Mouse (Mus musculus): ENCODE results near the gene Zc3h13.

Gene Zc3h13

DNA sequence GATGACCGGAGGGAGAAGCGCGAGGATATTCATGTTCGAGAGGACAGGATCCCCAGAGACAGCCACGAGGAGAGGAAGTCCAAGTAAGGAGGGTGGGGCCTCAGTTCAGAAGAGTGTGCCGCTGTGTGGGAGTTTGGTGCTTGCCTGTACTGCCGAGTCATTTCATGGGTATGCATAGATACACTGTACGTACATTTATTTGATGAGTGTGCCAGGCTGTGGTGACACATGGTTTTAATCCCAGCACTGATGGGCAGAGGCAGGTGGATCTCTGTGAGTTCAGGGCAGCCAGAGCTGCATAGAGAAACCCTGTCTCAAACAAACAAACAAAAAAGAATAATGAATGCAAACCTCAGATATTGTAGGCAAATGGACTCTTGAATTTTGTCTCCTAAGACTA is 43.9 kb downstream of the Zc3h13 start:
- DNase-seq = no peak

DNA sequence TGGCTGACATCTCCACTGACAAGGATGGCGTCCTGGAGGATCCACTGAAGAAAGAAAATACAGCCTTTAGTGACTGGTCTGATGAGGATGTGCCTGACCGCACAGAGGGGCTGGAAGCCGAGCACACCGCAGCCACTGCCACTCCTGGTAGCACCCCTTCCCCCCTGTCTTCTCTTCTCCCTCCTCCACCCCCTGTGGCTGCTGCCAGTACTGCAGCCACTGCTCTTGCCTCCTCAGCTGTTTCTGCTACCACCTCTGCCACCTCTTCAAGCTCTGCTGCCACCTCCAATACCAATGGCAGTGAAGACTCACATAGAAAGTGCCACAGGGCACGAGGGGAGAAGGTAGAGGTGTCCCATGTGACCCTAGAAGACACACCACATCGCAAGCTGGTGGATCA is 46.4 kb downstream of the Zc3h13 start:
- DNase-seq = peak; percentile 13 to 41

DNA sequence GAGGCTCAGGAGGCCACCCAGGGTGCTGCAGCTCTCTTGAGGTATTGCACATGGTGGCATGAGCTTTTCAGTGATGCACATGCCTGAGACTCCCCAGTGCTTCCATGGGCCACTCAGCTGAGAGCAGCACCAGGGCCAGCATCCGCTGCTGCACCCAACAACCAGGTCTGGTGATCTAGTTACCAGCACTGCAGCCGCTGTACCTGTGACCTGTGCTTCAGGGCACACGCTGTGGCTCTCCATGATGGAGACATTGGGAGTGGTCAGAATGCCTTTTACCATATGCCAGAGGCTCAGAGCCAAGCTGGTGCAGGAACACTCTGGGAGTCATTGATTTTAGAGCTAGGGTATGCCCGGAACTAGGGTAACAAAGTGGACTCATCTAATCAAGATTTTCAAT is 50.1 kb downstream of the Zc3h13 start:
- no peak for DNase-seq

DNA sequence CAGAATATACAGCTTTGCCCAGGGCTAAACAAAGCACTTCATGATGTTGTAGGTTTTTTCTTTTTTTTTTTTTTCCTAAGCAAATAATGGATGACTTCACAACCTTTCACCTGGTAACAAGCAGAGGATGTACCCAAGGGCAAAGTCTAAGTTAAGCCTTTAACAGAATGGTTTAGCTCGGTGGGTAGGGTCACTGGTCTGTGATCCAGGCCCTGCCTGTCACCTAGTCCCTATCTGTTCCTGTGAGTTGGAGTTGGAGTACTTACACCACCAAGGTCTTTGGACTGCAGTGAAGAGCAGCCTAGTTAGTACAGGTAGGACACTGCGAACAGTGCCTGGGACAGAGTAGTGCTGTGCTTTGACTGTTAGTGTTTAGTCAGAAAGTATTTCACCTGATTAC is 53.7 kb downstream of the Zc3h13 start:
- peak; percentile 11 to 52 for DNase-seq

DNA sequence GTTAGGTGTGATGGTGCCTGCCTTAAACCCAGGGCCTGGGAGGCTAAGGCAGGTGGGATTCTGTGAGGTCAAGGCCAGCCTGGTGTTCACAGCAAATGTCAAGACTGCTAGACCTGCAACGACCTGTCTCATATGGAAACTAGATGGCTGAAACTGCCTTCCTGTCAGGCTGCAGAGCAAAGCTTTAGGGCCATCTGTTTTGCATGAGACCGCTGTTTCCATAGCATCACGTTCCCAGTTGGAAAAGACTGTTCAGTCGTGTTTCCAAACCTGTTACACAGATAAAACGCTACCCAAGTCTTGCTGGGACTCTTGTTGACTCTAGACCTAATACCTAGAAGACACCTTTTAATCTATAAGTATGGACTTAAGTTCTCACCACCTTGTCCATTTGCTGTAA is 61.9 kb downstream of the Zc3h13 start:
- DNase-seq = no peak

DNA sequence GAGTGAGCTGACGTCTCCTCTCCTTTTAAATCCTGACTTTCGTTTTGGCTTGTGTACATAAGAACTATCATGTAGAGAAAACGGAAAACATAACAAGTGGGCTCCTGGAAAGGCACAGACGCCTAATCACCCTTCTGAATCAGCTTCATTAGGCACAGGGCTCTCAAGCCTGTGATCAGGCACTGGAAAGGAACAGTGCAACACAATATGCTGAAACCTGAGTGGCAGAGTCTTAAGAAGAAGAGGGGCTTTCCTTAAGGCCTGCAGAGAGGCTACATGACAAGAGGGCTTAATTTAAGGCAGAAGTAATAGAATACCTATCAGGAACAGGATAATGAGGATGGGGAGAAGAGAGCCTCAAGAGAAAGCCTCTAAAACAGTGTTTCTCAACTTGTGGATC is 67.5 kb downstream of the Zc3h13 start:
- no peak for DNase-seq

DNA sequence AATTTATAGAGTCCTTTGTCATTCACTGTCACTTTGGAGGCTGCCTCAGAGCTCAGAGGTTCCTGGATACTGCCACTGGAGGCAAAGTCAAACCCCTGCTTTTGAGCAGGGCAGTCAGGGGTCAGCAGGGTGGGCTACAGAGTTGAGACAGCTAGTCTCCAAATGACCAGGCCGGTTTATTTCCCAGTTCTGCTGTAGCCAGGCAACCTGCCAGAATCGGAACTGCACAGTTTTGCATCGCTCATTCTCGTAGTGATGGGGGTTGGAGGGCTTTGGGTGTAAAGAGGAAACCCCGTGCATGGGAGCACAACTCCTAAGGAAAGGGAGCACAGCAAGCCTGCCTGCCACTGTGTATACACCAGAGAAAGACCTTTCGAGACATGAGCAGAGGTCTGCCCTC is 79.1 kb downstream of the Zc3h13 start:
- no peak for DNase-seq

DNA sequence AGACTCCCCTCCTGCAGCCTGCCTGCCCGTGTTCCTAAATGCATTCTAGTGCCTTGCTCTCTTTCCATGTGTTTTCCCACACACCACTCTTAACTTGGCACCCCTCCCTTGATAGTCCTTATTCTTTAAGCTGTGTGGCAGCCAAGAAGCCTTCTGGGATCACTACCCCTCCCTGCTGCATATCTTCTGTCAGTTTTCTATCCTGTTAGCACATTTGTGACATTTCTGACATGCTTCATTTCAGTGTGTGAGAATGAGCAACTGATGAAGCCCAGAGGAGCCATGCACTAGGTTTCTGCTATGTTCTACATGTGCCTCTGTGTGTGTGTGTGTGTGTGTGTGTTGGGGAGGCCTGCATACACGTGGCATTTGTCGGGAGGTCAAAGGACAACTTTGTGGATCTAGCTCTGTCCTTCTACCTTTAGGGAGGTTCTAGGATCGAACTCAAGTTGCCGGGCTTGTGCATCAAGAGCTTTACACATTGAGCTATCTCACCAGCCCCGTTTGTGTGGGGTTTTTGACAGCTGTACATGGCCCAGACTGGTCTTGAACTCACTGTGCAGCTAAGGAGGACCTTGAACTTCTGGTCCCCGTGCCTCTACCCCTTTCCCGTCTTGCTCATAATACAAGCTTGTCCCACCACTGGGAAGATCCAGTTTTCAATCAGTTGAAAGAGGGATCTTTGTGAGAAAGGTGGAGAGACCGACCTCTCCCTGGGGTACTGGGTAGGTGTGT is 81.3 kb downstream of the Zc3h13 start:
- no peak for DNase-seq

DNA sequence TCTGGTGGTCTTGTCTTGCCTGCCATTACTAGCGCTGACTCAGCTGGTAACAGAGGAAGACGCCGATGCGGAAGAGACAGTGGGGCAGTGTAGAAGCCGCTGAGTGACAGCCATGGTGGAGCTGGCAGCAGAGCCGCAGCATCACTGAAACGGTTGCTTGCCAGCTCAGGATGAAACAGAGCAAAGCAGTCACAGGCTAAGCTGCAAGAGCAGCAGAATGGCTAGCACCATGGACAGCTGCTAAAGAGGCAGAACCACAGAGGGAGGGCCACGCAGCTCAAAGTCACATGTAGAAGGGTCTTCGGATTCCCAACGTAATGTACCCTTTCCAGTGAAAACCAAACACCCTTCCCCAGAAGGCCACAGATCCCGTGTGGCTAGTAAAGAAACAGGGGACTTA is 82.6 kb downstream of the Zc3h13 start:
- peak in 1 of 2 experiments; percentile 19 for DNase-seq

DNA sequence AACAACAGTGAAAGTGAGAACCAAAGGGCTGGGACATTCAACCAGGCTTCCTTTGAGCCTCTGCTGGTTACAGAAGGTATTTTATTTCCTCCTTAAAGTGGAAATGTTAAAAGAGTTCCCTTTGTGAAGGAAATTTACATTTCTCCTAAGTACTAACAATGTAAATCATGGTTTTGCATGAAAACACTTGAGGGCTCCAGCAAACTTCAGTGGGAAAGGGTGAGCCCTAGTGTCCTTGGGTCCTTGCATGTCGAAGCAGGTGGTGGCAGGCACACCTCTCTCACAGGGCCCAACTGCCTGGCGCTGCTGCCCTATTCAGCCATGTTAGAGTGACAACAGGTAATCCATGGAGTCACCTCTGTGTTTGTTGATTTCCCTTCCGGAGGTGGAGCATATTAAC is 83.3 kb downstream of the Zc3h13 start:
- no peak for DNase-seq

DNA sequence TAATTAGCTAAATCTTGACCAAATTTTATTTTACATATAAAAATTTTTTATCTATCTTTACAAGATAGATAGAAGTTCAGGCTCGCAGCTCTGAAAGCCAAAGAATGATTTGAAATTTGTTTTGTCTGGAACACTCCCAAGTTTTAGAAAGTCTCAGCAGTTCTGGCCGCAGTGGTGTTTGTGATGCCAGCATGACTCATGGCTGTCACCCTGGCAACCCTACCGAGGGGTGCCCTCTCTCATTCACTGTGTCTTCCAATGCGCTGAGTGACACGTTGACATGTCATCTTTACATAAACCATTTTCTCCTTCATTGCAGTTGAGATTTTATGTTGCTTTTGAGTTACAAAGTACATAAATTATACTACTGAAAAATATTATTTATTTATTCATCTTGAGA is 85.7 kb downstream of the Zc3h13 start:
- DNase-seq = no peak

DNA sequence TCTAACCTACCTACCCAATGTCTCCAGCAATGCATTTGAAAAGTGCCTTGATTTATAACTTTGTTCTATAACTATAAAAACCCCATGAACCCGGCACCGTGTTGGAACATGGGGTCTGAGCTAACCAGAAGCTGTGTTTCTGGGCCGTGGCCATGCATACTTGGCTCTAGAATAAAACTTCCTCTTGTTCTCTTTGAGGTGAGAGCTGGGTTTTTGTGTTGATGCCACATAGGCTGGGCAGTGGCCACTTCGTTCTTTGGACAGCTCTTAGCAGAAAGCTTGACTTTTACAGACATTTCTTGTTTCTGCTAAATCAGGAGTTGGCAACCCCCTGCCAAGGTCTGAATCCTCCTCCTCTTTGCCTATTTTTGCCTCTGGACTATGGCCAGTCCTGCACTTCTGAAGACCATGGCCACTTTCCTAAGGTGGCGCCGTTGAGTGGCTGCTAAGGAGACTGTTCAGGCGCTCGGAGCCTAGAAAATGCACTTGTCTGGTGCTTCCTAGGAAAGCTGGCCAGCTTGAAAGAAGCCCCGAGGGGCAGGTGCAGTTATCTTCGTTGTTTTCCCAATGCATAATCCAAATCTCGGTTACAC is 90.9 kb downstream of the Zc3h13 start:
- no peak for DNase-seq

DNA sequence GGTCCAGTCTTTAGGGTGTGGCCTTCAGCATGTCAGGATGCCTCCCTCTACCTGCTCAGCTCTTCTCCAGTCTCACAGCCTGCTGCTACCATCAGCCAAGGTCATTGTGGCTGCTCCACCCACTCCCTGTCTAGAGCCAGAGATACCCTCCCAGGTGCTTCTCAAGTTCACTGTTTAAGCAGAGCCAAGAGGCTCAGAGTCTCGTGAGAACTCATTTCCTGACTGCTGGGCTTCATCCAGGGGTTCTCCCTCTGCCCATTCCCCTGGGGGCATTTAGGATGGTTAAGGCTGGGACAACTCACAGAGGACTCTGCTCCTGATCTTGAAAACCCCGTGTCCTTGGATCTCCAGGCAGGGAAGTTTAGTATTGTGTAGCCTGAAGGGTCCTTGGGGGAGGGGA is 92.1 kb downstream of the Zc3h13 start:
- DNase-seq = no peak

DNA sequence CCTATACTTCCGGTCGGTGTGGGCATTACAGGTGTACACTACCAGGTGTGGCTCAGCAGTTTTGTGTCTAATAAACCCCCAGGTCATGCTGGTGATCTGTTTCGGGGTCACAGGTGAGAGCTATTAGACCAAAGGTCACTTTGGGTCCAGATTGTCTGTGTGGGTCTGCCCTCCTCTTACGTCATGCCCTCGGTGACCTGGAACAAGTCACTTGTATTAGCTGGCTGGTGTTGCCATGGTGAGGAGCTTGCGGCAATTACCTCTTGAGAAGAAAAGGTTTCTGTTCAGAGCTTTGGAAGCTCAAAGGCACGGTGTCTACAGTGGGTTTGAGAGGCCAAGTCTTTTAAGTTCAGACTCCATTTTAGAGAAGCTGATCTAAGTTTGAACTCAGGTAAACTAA is 93.4 kb downstream of the Zc3h13 start:
- no peak for DNase-seq
